Mouse (Mus musculus) heart, postnatal 0 days (tissue): ENCODE measurements at regions not wholly inside any gene's neighbourhood (a gene's known extent, or its start where the extent isn't known, plus 50 kb on each side); places are given as distances from the start of the nearest gene placed in this dataset.

ENCODE experiments used
- CTCF ChIP-seq: IDR thresholded peaks from 2 replicates; pipeline ENCODE4 v1.5.1; 2016; ENCODE audit warnings: antibody characterized with exemption, control low read depth, low read depth
- EP300 ChIP-seq: IDR thresholded peaks from 2 replicates; pipeline ENCODE4 v1.6.1; 2016; ENCODE audit warnings: antibody characterized with exemption, low read depth

DNA sequence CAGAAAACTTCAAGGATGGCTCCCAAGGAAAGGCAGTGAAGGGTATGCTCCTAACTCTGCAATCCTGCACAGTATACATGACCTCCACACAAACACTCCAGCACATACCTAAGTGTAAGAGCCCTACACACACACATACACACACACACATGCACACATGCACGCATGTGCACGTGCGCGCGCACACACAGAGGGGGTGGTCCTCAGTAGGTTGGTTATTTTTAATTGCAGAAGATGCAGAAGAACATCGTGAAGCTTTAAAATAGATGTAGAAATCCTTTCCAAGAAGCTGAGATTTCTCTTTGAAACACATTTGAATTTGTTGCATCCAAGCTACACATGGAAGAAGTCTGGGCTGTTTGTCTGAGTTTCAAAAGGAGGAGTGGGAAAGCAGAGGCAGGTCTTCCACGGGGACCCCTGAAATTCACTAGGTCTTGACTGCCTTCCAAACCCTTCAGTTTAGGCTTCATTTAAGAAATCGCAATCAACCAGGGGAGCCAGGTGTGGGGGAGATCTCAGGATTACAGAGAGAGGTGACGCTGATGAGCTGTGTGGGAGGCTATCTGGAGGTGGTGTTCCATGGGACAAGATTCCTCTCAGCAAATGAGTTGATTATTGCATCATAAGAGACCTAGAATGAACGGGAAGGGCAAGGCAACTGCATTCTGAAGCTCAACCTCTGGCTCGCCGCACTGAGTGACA, 427.4 kb downstream of the Gm9195 start:
- no peak for TF ChIP-seq CTCF
- TF ChIP-seq EP300, result no peak
